Mouse (Mus musculus) kidney, adult 2 months (tissue): ENCODE measurements at regions not wholly inside any gene's neighbourhood (a gene's known extent, or its start where the extent isn't known, plus 50 kb on each side); places are given as distances from the start of the nearest gene placed in this dataset.

Experiments used
- CTCF ChIP-seq: fragments of 200-500 bp; conservative IDR thresholded peaks from 2 replicates; pipeline ENCODE4 v1.5.1; 2011; ENCODE audit warnings: low read depth, mild to moderate bottlenecking, control low read depth, low read length, moderate library complexity, mixed read lengths; ENCODE audit not compliant: insufficient read depth, insufficient read length
- POLR2A ChIP-seq: fragments of 200-500 bp; IDR thresholded peaks from one replicate; pipeline ENCODE4 v1.6.1; 2011; ENCODE audit warnings: low read depth, low read length, control low read depth

- TF ChIP-seq CTCF (no peak), POLR2A (no peak)
Observed at GRCm38 (mm10) chr3:129478093-129478492, 54.1 kb upstream of the Elovl6 start.
